Comparison of ENCODE assay signal across 9 mouse cellular contexts in the genomic region with DNA sequence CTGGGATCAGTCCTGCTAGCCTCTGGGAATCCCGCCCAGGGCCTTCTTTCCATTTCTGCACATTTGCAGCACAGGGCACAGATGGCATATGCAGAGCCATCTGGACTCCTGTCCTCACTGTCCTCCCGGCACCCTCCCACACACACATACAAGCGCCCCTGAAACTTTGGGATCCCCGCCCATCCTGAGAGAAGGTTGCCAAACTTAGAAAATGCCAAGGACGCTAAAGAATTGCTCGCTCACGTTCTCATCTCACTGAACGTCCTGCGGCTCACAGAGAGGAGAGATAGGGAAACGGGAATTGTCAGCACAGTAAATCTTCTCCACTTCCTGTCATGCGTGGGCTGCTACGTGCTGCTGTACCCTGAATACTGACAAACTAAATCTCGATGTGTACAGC. TPM values are rescaled to one million over a fixed set of nuclear protein-coding genes. Genes with fewer than 3 reads are reported as not detected.
DNase-seq lines count a peak whose midpoint lies in the region; ATAC-seq lines count a peak whose summit lies in the region.
"Had no signal": no experiment of that assay in that cellular context is flagged by ENCODE, and none has a peak within 500 bp of the region (broad histone marks: within the 10 kb centered on the region; RNA-seq: fewer than 3 reads in every experiment).

No protein-coding gene starts in this region.

- no peaks in the 10 kb centered on the region for H3K27me3 ChIP-seq in hindbrain, embryonic 15.5 days
- H3K27me3 ChIP-seq in hindbrain, embryonic 10.5 days (ENCODE audit: insufficient read depth, poor library complexity, severe bottlenecking), result no peaks in the 10 kb centered on the region
- H3K27me3 ChIP-seq in forebrain, embryonic 13.5 days, result no peaks in the 10 kb centered on the region

- H3K36me3 ChIP-seq in hindbrain, embryonic 15.5 days, result no peaks in the 10 kb centered on the region
- H3K36me3 ChIP-seq in hindbrain, embryonic 10.5 days, result no peaks in the 10 kb centered on the region
- H3K36me3 ChIP-seq in forebrain, embryonic 13.5 days (ENCODE audit: poor library complexity, severe bottlenecking), result no peaks in the 10 kb centered on the region

- peak overlapping the region; percentile 7; the same call in 1 of the 2 replicates for H3K27ac ChIP-seq in hindbrain, embryonic 15.5 days (replicated peaks)
- no peak overlapping the region for H3K27ac ChIP-seq in hindbrain, embryonic 10.5 days
- peak overlapping the region; percentile 57; the same call in 1 of the 2 replicates for H3K27ac ChIP-seq in forebrain, embryonic 13.5 days

- H3K4me1 ChIP-seq in hindbrain, embryonic 15.5 days (replicated peaks), result no peaks in the 10 kb centered on the region
- no peaks in the 10 kb centered on the region for H3K4me1 ChIP-seq in hindbrain, embryonic 10.5 days (replicated peaks)
- peaks cover 16% of the 10 kb centered on the region; the same call in 1 of the 2 replicates for H3K4me1 ChIP-seq in forebrain, embryonic 13.5 days

- 62% methylated on average over 13 of the region's 13 CpGs for WGBS in hindbrain, embryonic 15.5 days
- WGBS in hindbrain, embryonic 10.5 days, result 84% methylated on average over 13 of the region's 13 CpGs
- 74% methylated on average over 13 of the region's 13 CpGs for WGBS in forebrain, embryonic 13.5 days

- H3K9me3 ChIP-seq in hindbrain, embryonic 15.5 days, result no peaks in the 10 kb centered on the region
- no peaks in the 10 kb centered on the region for H3K9me3 ChIP-seq in hindbrain, embryonic 10.5 days
- H3K9me3 ChIP-seq in forebrain, embryonic 13.5 days (replicated peaks), result no peaks in the 10 kb centered on the region

- H3K4me2 ChIP-seq in hindbrain, embryonic 15.5 days, result no peak overlapping the region
- no peak overlapping the region for H3K4me2 ChIP-seq in forebrain, embryonic 13.5 days

- no peak for DNase-seq in hindbrain, embryonic 10.5 days (ENCODE audit: low spot score)
- DNase-seq in adrenal gland, postnatal 14 days, result peak; percentile 86
- peak; percentile 58 for DNase-seq in layer of hippocampus, adult 9-10 months (ENCODE audit: low spot score)
- DNase-seq in right cerebral cortex, postnatal 4 days, result peak; percentile 57
- no peak for DNase-seq in spleen, postnatal 36 days (ENCODE audit: low spot score in 2 of 2)
- DNase-seq in urinary bladder, postnatal 4 days (ENCODE audit: low spot score in 2 of 2), result no peak

- no peak overlapping the region for H3K9ac ChIP-seq in hindbrain, embryonic 15.5 days
- peak overlapping the region; percentile 26; the same call in 1 of the 2 replicates for H3K9ac ChIP-seq in forebrain, embryonic 13.5 days

- no peak overlapping the region for H3K4me3 ChIP-seq in hindbrain, embryonic 15.5 days
- no peak overlapping the region for H3K4me3 ChIP-seq in hindbrain, embryonic 10.5 days
- no peak overlapping the region for H3K4me3 ChIP-seq in forebrain, embryonic 13.5 days

- peak; percentile 54; the same call in 1 of the 2 replicates for ATAC-seq in hindbrain, embryonic 15.5 days (ENCODE audit: low FRiP score, low read depth)
- peak; percentile 63; the same call in 1 of the 2 replicates for ATAC-seq in forebrain, embryonic 13.5 days

RNA-seq across cellular contexts. Expression of a gene that starts 11.0 kb away (rescaled TPM):
- polyA plus RNA-seq in hindbrain, embryonic 15.5 days (2015; fragmentation: Nextera tagmentation; extraction: Ambion mirVana), result 8.0 and 8.4 TPM in 2 replicates
- 7.8 and 11.1 TPM in 2 replicates for polyA plus RNA-seq in hindbrain, embryonic 10.5 days (2016; fragmentation: Nextera tagmentation; extraction: Ambion mirVana)
- total RNA-seq in adrenal gland, postnatal 14 days (2021), result 8.0 and 17.4 TPM in 2 replicates
- 6.7 and 7.2 TPM in 2 replicates for polyA plus RNA-seq in forebrain, embryonic 13.5 days (2015; fragmentation: Nextera tagmentation; extraction: Ambion mirVana)

RNA-seq across cellular contexts. Expression of a gene that starts 25.2 kb away (rescaled TPM):
- polyA plus RNA-seq in hindbrain, embryonic 15.5 days (2015; fragmentation: Nextera tagmentation; extraction: Ambion mirVana), result not detected in 2 replicates
- polyA plus RNA-seq in hindbrain, embryonic 10.5 days (2016; fragmentation: Nextera tagmentation; extraction: Ambion mirVana), result not detected in 2 replicates
- total RNA-seq in adrenal gland, postnatal 14 days (2021), result not detected in 2 replicates
- not detected in 2 replicates for polyA plus RNA-seq in forebrain, embryonic 13.5 days (2015; fragmentation: Nextera tagmentation; extraction: Ambion mirVana)
- polyA plus RNA-seq: embryonic facial prominence, embryonic 11.5 days had no signal

RNA-seq across cellular contexts. Expression of a gene that starts 54.8 kb away (rescaled TPM):
- 44.2 and 48.2 TPM in 2 replicates for polyA plus RNA-seq in hindbrain, embryonic 15.5 days (2015; fragmentation: Nextera tagmentation; extraction: Ambion mirVana)
- polyA plus RNA-seq in hindbrain, embryonic 10.5 days (2016; fragmentation: Nextera tagmentation; extraction: Ambion mirVana), result 37.9 and 39.4 TPM in 2 replicates
- total RNA-seq in adrenal gland, postnatal 14 days (2021), result 9.9 and 11.3 TPM in 2 replicates
- polyA plus RNA-seq in forebrain, embryonic 13.5 days (2015; fragmentation: Nextera tagmentation; extraction: Ambion mirVana), result 39.5 and 44.3 TPM in 2 replicates

RNA-seq across cellular contexts. Expression of a gene that starts 54.9 kb away (rescaled TPM):
- polyA plus RNA-seq in hindbrain, embryonic 15.5 days (2015; fragmentation: Nextera tagmentation; extraction: Ambion mirVana), result 101 TPM in 2 replicates
- polyA plus RNA-seq in hindbrain, embryonic 10.5 days (2016; fragmentation: Nextera tagmentation; extraction: Ambion mirVana), result 149 and 159 TPM in 2 replicates
- 36.8 and 37.7 TPM in 2 replicates for total RNA-seq in adrenal gland, postnatal 14 days (2021)
- 148 and 158 TPM in 2 replicates for polyA plus RNA-seq in forebrain, embryonic 13.5 days (2015; fragmentation: Nextera tagmentation; extraction: Ambion mirVana)

Comparison
In these comparisons a context has a peak if more than half of its experiments do, and no peak if none do; other contexts are left out.
1. DNase-seq: peak in adrenal gland, postnatal 14 days (single experiment), layer of hippocampus, adult 9-10 months (single experiment) and right cerebral cortex, postnatal 4 days (single experiment); none in hindbrain, embryonic 10.5 days (single experiment), spleen, postnatal 36 days (0 of 2) and urinary bladder, postnatal 4 days (0 of 2).